Mouse (Mus musculus) heart, postnatal 0 days (tissue): ENCODE measurements at regions not wholly inside any gene's neighbourhood (a gene's known extent, or its start where the extent isn't known, plus 50 kb on each side); places are given as distances from the start of the nearest gene placed in this dataset.
A peak's percentile ranks its signal among the peaks of the same experiment; 100 is the strongest.

Experiments used
- ATAC-seq: fragments of 200-750 bp; cut with Nextera tagmentation; 2 replicates; pipeline ENCODE4 v1.8.0; 2017; ENCODE audit warnings: low read depth, moderate number of reproducible peaks, moderate library complexity; ENCODE audit not compliant: insufficient read depth
- DNase-seq: peaks from one replicate; pipeline ENCODE4 v3.0.0-alpha.2; 2016; ENCODE audit warnings: low spot score
- H3K27ac ChIP-seq: fragments of 300-500 bp; sonication (generic); 2 replicates; pipeline ENCODE4 v1.5.1; 2014; ENCODE audit warnings: low read depth, mild to moderate bottlenecking
- H3K27me3 ChIP-seq: fragments of 300-500 bp; sonication (generic); 2 replicates; pipeline ENCODE4 v1.6.1; 2014; ENCODE audit warnings: low read length, mixed read lengths; ENCODE audit not compliant: control insufficient read depth, insufficient read depth
- H3K36me3 ChIP-seq: fragments of 300-500 bp; sonication (generic); replicated peaks from 2 replicates; pipeline ENCODE4 v1.6.1; 2014; ENCODE audit warnings: low read length, mixed read lengths; ENCODE audit not compliant: control insufficient read depth, insufficient read depth
- H3K4me1 ChIP-seq: fragments of 300-500 bp; sonication (generic); 2 replicates; pipeline ENCODE4 v1.6.1; 2014; ENCODE audit warnings: antibody characterized with exemption; ENCODE audit not compliant: control insufficient read depth, insufficient read depth
- H3K4me2 ChIP-seq: fragments of 300-500 bp; sonication (generic); 2 replicates; pipeline ENCODE4 v1.6.1; 2014; ENCODE audit warnings: low read depth, mild to moderate bottlenecking, low read length, moderate library complexity
- H3K4me3 ChIP-seq: fragments of 300-500 bp; sonication (generic); 2 replicates; pipeline ENCODE4 v1.5.1; 2014; ENCODE audit warnings: low read depth, low read length
- H3K9ac ChIP-seq: fragments of 300-500 bp; sonication (generic); replicated peaks from 2 replicates; pipeline ENCODE4 v1.6.1; 2014; ENCODE audit warnings: low read depth, low read length, mixed read lengths
- H3K9me3 ChIP-seq: fragments of 300-500 bp; sonication (generic); replicated peaks from 2 replicates; pipeline ENCODE4 v1.6.1; 2016; ENCODE audit warnings: low read length; ENCODE audit not compliant: control insufficient read depth
- CTCF ChIP-seq: IDR thresholded peaks from 2 replicates; pipeline ENCODE4 v1.5.1; 2016; ENCODE audit warnings: antibody characterized with exemption, control low read depth, low read depth
- EP300 ChIP-seq: IDR thresholded peaks from 2 replicates; pipeline ENCODE4 v1.6.1; 2016; ENCODE audit warnings: antibody characterized with exemption, low read depth
- WGBS: fragments of 180-500 bp; shearing (Covaris S2); extraction: QIAGEN DNeasy Blood & Tissue Kit; methylation state at CpG from one replicate; pipeline ENCODE4 v1.1.7; 2014; 5-methylcytosine and 5-hydroxymethylcytosine counted together

- Histone ChIP-seq H3K27me3 (no peaks in the 10 kb centered on the region), H3K27ac (no peak overlapping the region), H3K9me3 (no peaks in the 10 kb centered on the region), H3K9ac (no peak overlapping the region), H3K4me1 (no peaks in the 10 kb centered on the region; the same call in 1 of the 2 replicates), H3K4me3 (no peak overlapping the region), H3K36me3 (no peaks in the 10 kb centered on the region), H3K4me2 (no peak overlapping the region)
- DNase-seq = no peak
- 72% methylated on average over 2 of the region's 2 CpGs for WGBS
- TF ChIP-seq CTCF = no peak
- no peak for TF ChIP-seq EP300
- no peak for ATAC-seq
Measured at GRCm38 (mm10) chr2:148596966-148597365, 75.4 kb upstream of the Nxt1 start.

- ATAC-seq (no peak), DNase-seq (no peak)
- TF ChIP-seq CTCF (no peak), EP300 (no peak)
- no peak overlapping the region for H3K9ac ChIP-seq
- H3K36me3 ChIP-seq = no peaks in the 10 kb centered on the region
- no peak overlapping the region for H3K4me3 ChIP-seq
- no peak overlapping the region for H3K27ac ChIP-seq
- 42% methylated on average over 1 of the region's 1 CpGs for WGBS
- no peak overlapping the region for H3K4me2 ChIP-seq
- no peaks in the 10 kb centered on the region for H3K4me1 ChIP-seq
- no peaks in the 10 kb centered on the region for H3K9me3 ChIP-seq
- H3K27me3 ChIP-seq = no peaks in the 10 kb centered on the region
Measured at GRCm38 (mm10) chr2:148585721-148586335, 86.6 kb upstream of the Nxt1 start.

GRCm38 (mm10) chr2:148582208-148582607, 90.2 kb upstream of the Nxt1 start:
- DNase-seq (no peak), ATAC-seq (no peak)
- Histone ChIP-seq H3K9me3 (no peaks in the 10 kb centered on the region), H3K9ac (no peak overlapping the region), H3K27me3 (no peaks in the 10 kb centered on the region), H3K4me1 (no peaks in the 10 kb centered on the region), H3K27ac (no peak overlapping the region), H3K36me3 (no peaks in the 10 kb centered on the region), H3K4me3 (no peak overlapping the region), H3K4me2 (no peak overlapping the region)
- no peak for TF ChIP-seq CTCF
- WGBS = 77% methylated on average over 1 of the region's 1 CpGs

- no peak overlapping the region for H3K9ac ChIP-seq
- H3K27ac ChIP-seq = no peak overlapping the region
- DNase-seq (no peak), ATAC-seq (no peak)
- no peak overlapping the region for H3K4me3 ChIP-seq
- 66% methylated on average over 4 of the region's 4 CpGs for WGBS
- no peaks in the 10 kb centered on the region for H3K4me1 ChIP-seq
- no peaks in the 10 kb centered on the region for H3K36me3 ChIP-seq
- H3K4me2 ChIP-seq = no peak overlapping the region
- TF ChIP-seq CTCF = no peak
- no peak for TF ChIP-seq EP300
- H3K27me3 ChIP-seq = no peaks in the 10 kb centered on the region
- H3K9me3 ChIP-seq = no peaks in the 10 kb centered on the region
Measured at GRCm38 (mm10) chr2:148581666-148582065, 90.7 kb upstream of the Nxt1 start.

- H3K27me3 ChIP-seq = no peaks in the 10 kb centered on the region
- ATAC-seq = no peak; the same call in 1 of the 2 replicates
Measured at GRCm38 (mm10) chr2:148580286-148580966, 92.0 kb upstream of the Nxt1 start.

More at GRCm38 (mm10) chr2:148580286-148580966, 92.0 kb upstream of the Nxt1 start:
- H3K27ac ChIP-seq = no peak overlapping the region
- H3K4me1 ChIP-seq = no peaks in the 10 kb centered on the region
- no peak for TF ChIP-seq EP300
- peak; percentile 86 for TF ChIP-seq CTCF
- no peak overlapping the region for H3K4me3 ChIP-seq
- no peaks in the 10 kb centered on the region for H3K9me3 ChIP-seq
- H3K4me2 ChIP-seq = no peak overlapping the region
- no peak overlapping the region for H3K9ac ChIP-seq
- peak; percentile 39 for DNase-seq
- no peaks in the 10 kb centered on the region for H3K36me3 ChIP-seq
- WGBS = 38% methylated on average over 7 of the region's 7 CpGs
